Mouse (Mus musculus) CD4-positive naive resting alpha-beta T cell, adult 57 days (primary cell): ENCODE results near the gene Disp2. TPM values are rescaled to one million over a fixed set of nuclear protein-coding genes. Genes with fewer than 3 reads are reported as not detected.

Experiments used
- total RNA-seq: library from RNA; stranded (reverse); gene quantifications from one replicate; pipeline ENCODE4 v1.2.4, GENCODE M21; 2023

Gene Disp2
- total RNA-seq: not detected

DNA sequence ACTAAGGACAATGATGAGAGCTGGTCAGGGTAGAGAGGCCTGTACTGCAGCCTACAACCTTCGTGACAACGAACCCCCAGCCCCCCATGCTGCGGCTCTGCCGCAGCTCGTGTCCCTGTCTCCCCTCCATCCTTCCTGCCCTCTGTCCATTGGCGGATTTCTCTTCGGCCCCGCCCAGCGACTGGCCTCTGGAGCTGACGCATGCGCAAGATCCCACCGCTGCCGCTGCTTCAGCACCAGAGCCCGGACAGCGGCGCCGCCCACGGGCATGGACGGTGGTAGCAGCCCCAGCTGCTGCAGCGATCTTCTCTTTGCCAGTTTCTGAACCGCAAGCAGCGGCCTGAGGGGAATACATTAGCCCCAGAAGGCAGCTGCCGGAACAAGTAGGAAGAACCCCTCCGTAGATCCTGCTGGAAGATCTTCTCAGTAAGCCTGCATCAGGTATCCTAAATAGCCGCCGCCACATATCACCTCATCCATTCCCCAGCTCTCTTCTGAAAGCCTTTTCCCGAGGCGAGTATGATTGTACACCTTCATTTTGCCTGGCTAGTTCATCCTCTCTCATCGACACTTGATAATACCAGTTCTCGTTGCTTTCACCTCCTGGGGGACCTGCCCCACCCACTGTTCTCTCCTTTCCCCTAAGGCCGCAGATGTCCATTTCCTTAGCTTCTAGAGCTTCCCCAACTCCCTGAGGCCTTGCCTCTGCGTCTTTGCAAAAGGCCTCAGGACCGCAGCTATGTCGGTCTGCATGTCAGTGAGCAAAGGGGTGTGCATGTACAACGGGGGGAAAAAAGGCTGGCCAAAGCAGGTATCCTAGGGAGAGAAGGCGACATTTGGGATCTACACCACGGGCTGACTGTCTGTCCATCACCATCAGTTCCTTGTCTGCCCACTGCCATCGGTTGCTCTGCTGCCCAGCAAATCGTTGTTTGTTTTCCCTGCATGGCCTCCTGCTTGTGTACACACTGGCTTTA is at the start of gene Disp2:
Gene Disp2 (plus strand): TSS at position 216 of the 977 bp plus-strand sequence.

GRCm38 (mm10) chr2:118745232-118745884 is 34.2 kb upstream of the Disp2 start, which contains the start of gene Inafm2:
TSS of gene Inafm2 (plus strand) at chr2:118745758.

DNA sequence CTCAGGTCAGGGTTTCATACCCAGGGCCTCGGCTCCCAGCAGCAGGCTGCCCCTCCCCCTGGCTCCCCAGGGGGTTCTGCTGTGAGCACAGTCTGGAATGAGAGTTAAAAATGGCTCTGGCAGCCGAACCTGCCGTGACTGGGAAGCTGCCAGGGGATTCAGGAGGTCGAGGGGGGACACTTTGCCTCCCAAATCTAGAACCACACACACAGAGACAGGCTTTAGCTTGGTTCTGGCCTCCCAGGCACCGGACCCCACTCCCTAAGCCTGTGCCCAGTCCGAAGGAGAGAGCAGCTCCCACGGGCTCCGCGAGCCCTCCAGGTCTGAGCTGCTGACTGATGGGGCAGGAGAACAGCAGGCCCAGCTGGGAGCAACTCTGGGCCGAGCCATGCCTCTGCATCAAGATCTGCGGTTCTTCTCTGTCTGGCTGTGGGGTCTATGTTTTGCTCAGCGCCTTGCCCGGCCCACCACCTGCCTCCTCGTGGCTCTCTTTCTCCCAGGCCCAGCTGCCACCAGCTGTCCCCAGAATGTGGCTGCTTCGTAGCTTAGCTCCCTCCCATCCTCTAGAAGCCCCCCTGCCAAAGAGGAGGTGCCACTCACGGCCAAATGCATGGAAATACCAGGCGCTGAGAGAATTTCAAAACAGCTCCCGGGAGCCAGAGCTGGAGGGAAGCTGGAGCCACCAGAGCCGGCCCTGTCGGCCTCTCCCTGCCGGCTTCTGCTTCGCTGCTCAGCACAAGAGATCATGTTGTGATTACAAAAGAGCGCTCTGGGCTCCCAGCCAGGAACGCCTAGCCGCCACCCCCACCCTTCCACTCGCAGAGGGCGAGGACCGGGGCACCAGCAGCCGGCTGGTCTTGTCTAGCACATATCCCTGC is 17.4 kb upstream of the Disp2 start, which contains the start of gene Ccdc9b:
Gene Ccdc9b (minus strand): TSS at position 756 of the 878 bp plus-strand sequence.

GRCm38 (mm10) chr2:118772158-118772874 is 7.2 kb upstream of the Disp2 start, which contains the start of gene Phgr1:
TSS of gene Phgr1 (plus strand) at chr2:118772769.

GRCm38 (mm10) chr2:118813981-118814836 is 34.7 kb downstream of the Disp2 start, which contains the start of gene Knstrn:
TSS of gene Knstrn (plus strand) at chr2:118814003.

Other genes starting within 250 kb of the Disp2 start
- 5.4 TPM for gene Bmf, start 230.0 kb upstream of the Disp2 start, total RNA-seq
- 1.9 TPM for gene Bub1b, start 181.5 kb upstream of the Disp2 start, total RNA-seq
- gene Pak6, start 116.4 kb upstream of the Disp2 start, total RNA-seq: 0.53 TPM
- gene Ankrd63, start 75.8 kb upstream of the Disp2 start, total RNA-seq: 1.0 TPM
- 121 TPM for gene Plcb2, start 51.3 kb upstream of the Disp2 start, total RNA-seq
- 22.3 TPM for gene Inafm2, start 34.0 kb upstream of the Disp2 start, total RNA-seq
- gene Ccdc9b, start 17.1 kb upstream of the Disp2 start, total RNA-seq: 0.71 TPM
- gene Phgr1, start 7.0 kb upstream of the Disp2 start, total RNA-seq: not detected
- gene Knstrn, start 34.3 kb downstream of the Disp2 start, total RNA-seq: 5.9 TPM
- 76.7 TPM for gene Ivd, start 82.2 kb downstream of the Disp2 start, total RNA-seq
- gene Bahd1, start 120.7 kb downstream of the Disp2 start, total RNA-seq: 36.4 TPM
- 3.8 TPM for gene Chst14, start 146.8 kb downstream of the Disp2 start, total RNA-seq
- gene Ccdc32, start 249.7 kb downstream of the Disp2 start, total RNA-seq: 12.6 TPM